Mouse (Mus musculus) heart, adult 18-20 months (tissue): Measurements from ENCODE around the gene A030005L19Rik. TPM values are rescaled to one million over a fixed set of nuclear protein-coding genes. Genes with fewer than 3 reads are reported as not detected.
"Not testable (repeated sequence)": the region's sequence is repeated elsewhere in the genome, so short reads cannot be mapped to it uniquely, and the experiment has no call there.

Experiments used
- DNase-seq, 2 experiments: peaks; one replicate each; pipeline ENCODE4 v3.0.0; 2021 to 2022; ENCODE audit warnings: mixed read lengths in 1 of 2
- long read RNA-seq, 2 experiments: library from polyadenylated mRNA; stranded (forward); transcript quantifications; one replicate each; pipeline ENCODE4 v2.0.0; 2021
- total RNA-seq, 2 experiments: library from RNA; stranded (reverse); gene quantifications; 2 replicates each; pipeline ENCODE4 v1.2.3; 2021

A030005L19Rik gene
- total RNA-seq, result not detected
- long read RNA-seq, experiment 1, result 0 reads
- long read RNA-seq, experiment 2, result 0 reads

GRCm38 (mm10) chr1:82913025-82913424 lies at the start of gene A030005L19Rik:
TSS of gene A030005L19Rik (plus strand) at chr1:82913325.
- DNase-seq, result no peak

- no peak for DNase-seq
Measured at GRCm38 (mm10) chr1:82870202-82870601, 42.9 kb upstream of the A030005L19Rik start.

DNA sequence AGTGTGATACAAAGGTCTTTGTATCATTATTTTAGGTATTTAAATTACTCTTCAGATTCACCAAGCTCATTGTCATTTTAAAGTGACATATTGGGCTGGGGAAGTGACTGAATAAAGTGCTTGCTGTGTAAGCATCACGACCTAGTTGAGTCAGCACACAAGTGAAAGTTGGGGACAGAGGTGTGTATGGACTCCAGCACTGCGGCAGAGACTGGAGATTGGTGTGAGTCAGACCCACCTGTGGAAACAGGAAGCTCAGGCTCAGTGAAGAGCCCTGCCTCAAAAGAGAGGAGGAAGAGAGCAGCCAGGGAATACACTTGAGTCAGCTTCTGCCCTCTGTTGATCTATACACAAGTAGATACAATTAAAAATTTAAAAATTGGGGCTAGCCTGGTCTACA lies 34.0 kb upstream of the A030005L19Rik start:
- no peak for DNase-seq

DNA sequence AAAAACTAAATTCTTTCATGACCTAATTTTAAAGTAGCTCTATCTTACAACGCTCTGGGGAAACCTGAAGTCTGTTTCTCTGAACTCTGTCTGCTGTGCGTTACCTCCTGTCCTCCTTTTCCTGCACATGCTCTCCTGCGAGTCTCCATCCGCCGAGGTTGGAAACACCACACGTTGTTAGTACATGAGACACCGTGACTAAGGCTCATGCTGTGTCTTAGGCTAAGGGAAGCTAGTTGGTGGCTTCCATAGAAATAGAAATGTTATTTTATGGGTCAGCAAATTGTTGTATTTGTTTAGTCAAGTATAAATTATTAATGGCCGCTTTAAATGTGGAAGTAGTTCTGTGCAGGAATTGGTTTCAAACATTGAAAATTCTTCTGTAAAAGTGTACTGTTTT lies 32.9 kb upstream of the A030005L19Rik start:
- DNase-seq, result no peak

DNA sequence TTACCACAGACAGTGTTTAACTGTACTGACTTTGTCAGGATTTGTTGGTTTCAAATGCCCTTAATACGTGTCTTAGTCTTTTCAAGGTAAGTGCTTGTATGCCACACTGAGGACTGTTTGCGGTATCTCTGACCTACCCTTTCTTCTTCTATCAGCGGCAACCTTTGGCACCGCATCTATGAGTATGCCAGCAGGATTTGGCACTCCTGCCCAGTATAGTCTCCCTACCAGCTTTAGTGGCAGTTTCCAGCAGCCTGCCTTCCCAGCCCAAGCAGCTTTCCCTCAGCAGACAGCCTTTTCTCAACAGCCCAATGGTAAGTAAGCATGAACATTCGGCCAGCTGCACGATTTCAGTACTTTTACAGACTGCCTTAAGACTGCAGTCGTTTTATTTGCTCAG lies 19.9 kb upstream of the A030005L19Rik start:
- no peak for DNase-seq

- DNase-seq, result no peak
Measured at GRCm38 (mm10) chr1:82900567-82900966, 12.6 kb upstream of the A030005L19Rik start.

GRCm38 (mm10) chr1:82901201-82901600 lies 11.9 kb upstream of the A030005L19Rik start:
- no peak for DNase-seq

DNA sequence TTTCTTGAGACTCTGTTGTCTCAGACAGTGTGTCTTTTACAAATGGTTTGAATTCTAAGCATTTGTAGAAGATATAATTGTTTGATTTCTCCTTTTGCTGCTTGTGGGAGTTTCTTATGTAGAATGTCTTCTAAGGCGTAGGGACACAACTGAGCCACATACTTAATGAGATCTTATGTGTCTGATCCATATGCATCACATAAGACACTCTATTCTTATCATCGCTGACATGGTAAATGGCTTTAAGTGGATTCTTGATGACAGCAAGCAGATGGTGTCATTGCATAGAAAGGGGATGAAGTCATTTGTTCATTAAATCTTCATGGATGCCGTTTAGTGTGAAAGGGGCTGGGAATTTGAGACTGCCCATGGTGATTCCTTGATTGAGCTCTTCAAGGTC lies 7.2 kb upstream of the A030005L19Rik start:
- DNase-seq, result no peak

DNA sequence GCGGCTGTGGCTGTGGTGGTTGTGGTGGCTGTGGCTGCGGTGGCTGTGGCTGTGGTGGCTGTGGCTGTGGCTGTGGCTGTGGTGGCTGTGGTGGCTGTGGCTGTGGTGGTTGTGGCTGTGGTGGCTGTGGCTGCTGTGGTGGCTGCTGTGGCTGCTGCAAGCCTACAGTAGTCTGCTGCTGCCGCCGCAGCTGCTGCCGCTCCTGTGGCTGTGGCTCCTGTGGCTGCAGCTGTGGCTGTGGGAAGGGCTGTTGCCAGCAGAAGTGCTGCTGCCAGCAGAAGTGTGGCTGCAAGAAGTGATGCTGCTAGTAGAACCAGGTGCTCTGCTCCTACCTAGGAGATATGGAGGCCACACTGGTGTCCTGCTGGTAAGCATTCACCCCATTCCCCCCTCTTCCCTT lies 309 bp downstream of the A030005L19Rik start:
- DNase-seq, result not testable (repeated sequence)

- peak in 1 of 2 experiments; percentile 18 for DNase-seq
Measured at GRCm38 (mm10) chr1:82924650-82925049, 11.5 kb downstream of the A030005L19Rik start, which contains the start of gene A030014E15Rik. TSS of gene A030014E15Rik (plus strand) at chr1:82924917.

- not testable (repeated sequence) for DNase-seq
Measured at GRCm38 (mm10) chr1:82930558-82930957, 17.4 kb downstream of the A030005L19Rik start.

DNA sequence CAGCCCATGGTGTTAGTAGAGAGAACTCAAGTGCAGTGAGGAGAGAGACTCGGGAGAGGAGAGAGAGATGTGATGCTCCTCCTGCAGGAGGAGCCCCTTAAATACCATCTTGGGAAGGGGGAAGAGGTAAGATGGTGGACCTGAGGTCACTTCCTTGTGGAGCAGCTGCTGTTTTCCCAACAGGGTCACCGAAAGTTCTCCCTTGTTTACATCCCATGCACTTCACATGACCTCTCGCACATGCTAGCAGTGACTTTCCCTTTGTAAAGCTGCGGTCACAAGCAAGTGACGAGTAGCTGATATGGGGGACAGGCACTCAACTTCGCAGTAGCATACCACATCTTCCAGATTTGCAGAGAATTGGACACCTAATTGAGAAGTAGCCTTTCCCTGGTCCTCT lies 18.2 kb downstream of the A030005L19Rik start, which contains the start of gene Gm6217:
Gm6217 (minus strand) TSS at position 74 of the 400 bp plus-strand sequence.
- not testable (repeated sequence) for DNase-seq

DNA sequence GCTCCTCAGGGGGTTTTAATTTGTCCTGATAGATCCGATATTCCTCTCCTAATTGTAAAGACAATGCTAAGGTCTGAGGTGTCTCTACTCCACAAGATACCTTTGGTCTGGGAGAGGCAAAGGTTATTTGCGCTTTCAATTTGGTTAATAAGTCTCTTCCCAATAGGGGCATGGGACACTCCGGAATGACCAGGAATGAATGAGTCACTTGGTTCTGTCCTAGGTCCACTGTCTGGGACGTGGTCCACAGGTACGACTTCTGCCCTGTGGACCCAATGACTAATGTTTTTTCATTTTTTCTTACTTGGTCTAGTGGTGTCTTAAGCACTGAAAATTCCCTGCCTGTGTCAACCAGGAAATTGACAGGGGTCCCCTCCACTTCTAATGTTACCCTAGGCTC lies 25.5 kb downstream of the A030005L19Rik start:
- DNase-seq, result no peak

DNA sequence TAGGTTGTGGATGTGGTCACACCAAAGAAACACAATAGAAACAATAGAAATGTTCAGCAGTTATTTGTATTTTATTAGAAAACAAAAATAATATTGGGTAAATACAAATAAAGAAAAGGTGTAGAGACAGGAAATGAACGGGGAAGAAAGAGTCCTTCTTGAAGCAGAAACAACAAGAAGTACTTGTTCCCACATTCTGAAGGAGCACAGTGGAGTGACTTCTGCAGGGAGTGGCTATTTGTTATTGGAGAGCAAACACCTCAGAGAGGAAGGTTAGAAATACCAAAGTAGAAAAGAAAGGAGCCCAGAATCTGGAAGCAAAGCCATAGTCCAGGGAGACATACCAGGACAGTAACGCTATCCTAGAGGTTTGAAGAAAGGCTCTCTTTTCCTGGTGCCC lies 29.4 kb downstream of the A030005L19Rik start:
- DNase-seq, result not testable (repeated sequence)

GRCm38 (mm10) chr1:82943295-82943694 lies 30.2 kb downstream of the A030005L19Rik start, which contains the start of gene A030003K21Rik:
TSS of gene A030003K21Rik (minus strand) at chr1:82943388.
- not testable (repeated sequence) for DNase-seq

DNA sequence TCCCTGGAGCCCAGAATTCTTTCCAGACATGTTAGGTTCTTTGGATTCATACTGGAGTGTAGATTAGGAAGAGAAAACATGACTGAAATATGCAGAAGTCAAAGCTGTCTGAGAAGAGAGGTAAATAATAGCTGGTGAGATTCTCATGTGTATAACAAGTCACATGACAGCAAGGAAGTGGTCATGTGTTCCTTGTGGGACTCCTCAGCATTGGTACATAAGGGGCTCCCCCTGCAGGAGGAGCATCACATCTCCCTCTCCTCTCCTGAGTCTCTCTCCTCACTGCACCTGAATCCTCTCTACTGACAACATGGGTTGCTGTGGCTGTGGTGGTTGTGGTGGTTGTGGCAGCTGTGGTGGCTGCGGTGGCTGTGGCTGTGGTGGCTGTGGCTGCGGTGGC lies 32.9 kb downstream of the A030005L19Rik start:
- not testable (repeated sequence) for DNase-seq

GRCm38 (mm10) chr1:82948601-82949000 lies 35.5 kb downstream of the A030005L19Rik start:
- no peak for DNase-seq

GRCm38 (mm10) chr1:82955913-82956312 lies 42.8 kb downstream of the A030005L19Rik start, which contains the start of gene Gm7544:
TSS of gene Gm7544 (minus strand) at chr1:82956013.
- not testable (repeated sequence) for DNase-seq

- no peak for DNase-seq
Measured at GRCm38 (mm10) chr1:82959870-82960385, 46.8 kb downstream of the A030005L19Rik start, which contains the start of gene Gm47955. TSS of gene Gm47955 (plus strand) at chr1:82960286.

Other genes starting within 250 kb of the A030005L19Rik start
- 100 to 1,000 TPM; 162 to 180 TPM for gene Mff, start 188.4 kb upstream of the A030005L19Rik start, total RNA-seq
- gene Tm4sf20, start 144.9 kb upstream of the A030005L19Rik start, total RNA-seq, result not detected
- not detected for gene Gm47791, start 142.1 kb upstream of the A030005L19Rik start, total RNA-seq
- 10 to 100 TPM; 27.3 to 27.5 TPM for gene Agfg1, start 73.8 kb upstream of the A030005L19Rik start, total RNA-seq
- not detected for gene A030014E15Rik, start 11.6 kb downstream of the A030005L19Rik start, total RNA-seq
- not detected for gene Gm6217, start 18.1 kb downstream of the A030005L19Rik start, total RNA-seq
- gene A030003K21Rik, start 30.1 kb downstream of the A030005L19Rik start, total RNA-seq, result not detected
- gene Gm7544, start 42.7 kb downstream of the A030005L19Rik start, total RNA-seq, result not detected
- not detected for gene Gm47955, start 47.0 kb downstream of the A030005L19Rik start, total RNA-seq
- not detected for gene Gm47959, start 87.2 kb downstream of the A030005L19Rik start, total RNA-seq
- under 1 TPM; 0.51 to 0.55 TPM for gene Slc19a3, start 125.1 kb downstream of the A030005L19Rik start, total RNA-seq
- gene Krtap28-10, start 129.2 kb downstream of the A030005L19Rik start, total RNA-seq, result not detected
- not detected for gene Gm47969, start 131.6 kb downstream of the A030005L19Rik start, total RNA-seq
- not detected for gene A030005K14Rik, start 146.1 kb downstream of the A030005L19Rik start, total RNA-seq
- not detected for gene Krtap28-13, start 147.6 kb downstream of the A030005L19Rik start, total RNA-seq
- under 1 TPM in 1 of 2 experiments, not detected in 1; 0.64 TPM for gene Ccl20, start 203.4 kb downstream of the A030005L19Rik start, total RNA-seq
- gene Daw1, start 246.4 kb downstream of the A030005L19Rik start, total RNA-seq, result not detected